Mouse (Mus musculus) CH12.LX (cell line): ENCODE results near the gene Sugp1. TPM values are rescaled to one million over a fixed set of nuclear protein-coding genes. Genes with fewer than 3 reads are reported as not detected.

Source experiments
- DNase-seq: peaks from one replicate; pipeline ENCODE4 v3.0.0-alpha.2; 2013; ENCODE audit errors: extremely low read depth
- H3K27ac ChIP-seq: 2 replicates; pipeline ENCODE4 v1.5.1; 2012; ENCODE audit warnings: low read depth, mild to moderate bottlenecking, control low read depth, moderate library complexity; ENCODE audit not compliant: insufficient read depth
- H3K27me3 ChIP-seq: replicated peaks from 2 replicates; pipeline ENCODE3; 2012; ENCODE audit warnings: inconsistent platforms
- H3K36me3 ChIP-seq, 2 experiments: replicated peaks in 1 of 2; 2 replicates each; pipeline versions ENCODE3 to v1.6.1; 2012; ENCODE audit warnings: inconsistent platforms in 1 of 2, low read length in 1 of 2, mild to moderate bottlenecking in 1 of 2, mixed read lengths in 1 of 2, moderate library complexity in 1 of 2; ENCODE audit not compliant: control insufficient read depth in 1 of 2, insufficient read depth in 1 of 2
- H3K4me1 ChIP-seq, 2 experiments: 2 replicates each; pipeline ENCODE4 v1.6.1; 2012; ENCODE audit warnings: inconsistent platforms in 1 of 2, moderate library complexity in 1 of 2; ENCODE audit not compliant: insufficient read depth in 2 of 2, control insufficient read depth in 1 of 2
- H3K4me2 ChIP-seq: 2 replicates; pipeline ENCODE4 v1.6.1; 2012; ENCODE audit warnings: low read depth, mild to moderate bottlenecking, control low read depth; ENCODE audit not compliant: poor library complexity, insufficient read depth, severe bottlenecking
- H3K4me3 ChIP-seq, 3 experiments: fragments of 150-350 bp in 1 of 3; sonication (generic) in 1 of 3; replicated peaks in 1 of 3; 2 replicates each; pipeline versions ENCODE3 to v1.5.1; 2011 to 2012; ENCODE audit warnings: low read depth in 2 of 3, low read length in 2 of 3, mild to moderate bottlenecking in 2 of 3, moderate library complexity in 2 of 3, control low read depth in 1 of 3, improper control_type of control experiment in 1 of 3, inconsistent platforms in 1 of 3, mixed read lengths in 1 of 3; ENCODE audit not compliant: poor library complexity in 1 of 3
- H3K79me2 ChIP-seq: replicated peaks from 2 replicates; pipeline ENCODE4 v1.6.1; 2012; ENCODE audit warnings: mild to moderate bottlenecking, moderate library complexity; ENCODE audit not compliant: control insufficient read depth, poor library complexity, insufficient read depth, severe bottlenecking; ENCODE audit errors: extremely low read depth
- H3K9ac ChIP-seq: 2 replicates; pipeline ENCODE4 v1.6.1; 2012; ENCODE audit warnings: low read depth, mild to moderate bottlenecking, control low read depth, moderate library complexity; ENCODE audit not compliant: insufficient read depth
- H3K9me3 ChIP-seq: replicated peaks from 2 replicates; pipeline ENCODE3; 2012; ENCODE audit warnings: low read length, inconsistent platforms, mixed read lengths
- CHD2 ChIP-seq: IDR thresholded peaks from 2 replicates; pipeline ENCODE4 v1.6.1; 2011; ENCODE audit warnings: low read length, improper control_type of control experiment
- CTCF ChIP-seq, 2 experiments: IDR thresholded peaks in 1 of 2; conservative IDR thresholded peaks in 1 of 2; 2 replicates each; pipeline ENCODE4 v1.5.1; 2011 to 2012; ENCODE audit warnings: low read depth in 2 of 2, low read length in 2 of 2, improper control_type of control experiment in 1 of 2, inconsistent platforms in 1 of 2, mild to moderate bottlenecking in 1 of 2, moderate library complexity in 1 of 2
- EP300 ChIP-seq: IDR thresholded peaks from 2 replicates; pipeline ENCODE4 v1.6.1; 2011; ENCODE audit warnings: low read length, improper control_type of control experiment
- HCFC1 ChIP-seq: IDR thresholded peaks from 2 replicates; pipeline ENCODE4 v1.6.1; 2012; ENCODE audit warnings: low read depth, mild to moderate bottlenecking, inconsistent platforms, low read length, improper control_type of control experiment
- IRF4 ChIP-seq: IDR thresholded peaks from 2 replicates; pipeline ENCODE4 v1.6.1; 2014; ENCODE audit warnings: low read depth, mild to moderate bottlenecking, inconsistent platforms, low read length, improper control_type of control experiment
- JUND ChIP-seq: conservative IDR thresholded peaks from 2 replicates; pipeline ENCODE4 v1.6.1; 2011; ENCODE audit warnings: low read depth, low read length, improper control_type of control experiment
- MAZ ChIP-seq: IDR thresholded peaks from 2 replicates; pipeline ENCODE4 v1.6.1; 2012; ENCODE audit warnings: low read depth, mild to moderate bottlenecking, inconsistent platforms, low read length, improper control_type of control experiment, moderate library complexity
- MEF2A ChIP-seq: IDR thresholded peaks from 2 replicates; pipeline ENCODE4 v1.6.1; 2014; ENCODE audit warnings: low read depth, mild to moderate bottlenecking, inconsistent platforms, low read length, improper control_type of control experiment, borderline replicate concordance
- MXI1 ChIP-seq: IDR thresholded peaks from 2 replicates; pipeline ENCODE4 v1.6.1; 2011; ENCODE audit warnings: mild to moderate bottlenecking, low read depth, low read length, improper control_type of control experiment
- MYC ChIP-seq: IDR thresholded peaks from 2 replicates; pipeline ENCODE4 v1.6.1; 2011; ENCODE audit warnings: low read depth, mild to moderate bottlenecking, improper control_type of control experiment, low read length
- PAX5 ChIP-seq: IDR thresholded peaks from 2 replicates; pipeline ENCODE4 v1.6.1; 2012; ENCODE audit warnings: low read length, inconsistent platforms, mixed read lengths
- POLR2A ChIP-seq: IDR thresholded peaks from 2 replicates; pipeline ENCODE4 v1.6.1; 2011; ENCODE audit warnings: low read depth, mild to moderate bottlenecking, improper control_type of control experiment, low read length
- RAD21 ChIP-seq: IDR thresholded peaks from 2 replicates; pipeline ENCODE4 v1.6.1; 2011; ENCODE audit warnings: low read depth, mild to moderate bottlenecking, low read length, improper control_type of control experiment, moderate library complexity
- SIN3A ChIP-seq: IDR thresholded peaks from 2 replicates; pipeline ENCODE4 v1.6.1; 2012; ENCODE audit warnings: low read length, improper control_type of control experiment, inconsistent platforms
- TCF12 ChIP-seq: IDR thresholded peaks from 2 replicates; pipeline ENCODE4 v1.6.1; 2014; ENCODE audit warnings: low read depth, mild to moderate bottlenecking, inconsistent platforms, low read length, improper control_type of control experiment
- UBTF ChIP-seq: IDR thresholded peaks from 2 replicates; pipeline ENCODE4 v1.6.1; 2012; ENCODE audit warnings: low read depth, mild to moderate bottlenecking, inconsistent platforms, low read length, improper control_type of control experiment, moderate library complexity
- ZC3H11A ChIP-seq: IDR thresholded peaks from 2 replicates; pipeline ENCODE4 v1.6.1; 2012; ENCODE audit warnings: low read depth, mild to moderate bottlenecking, inconsistent platforms, low read length, improper control_type of control experiment
- dilution Hi-C: fragments of 300-500 bp; cut with MboI; formaldehyde crosslinking; loops from 2 replicates; pipeline ENCODE4 v1.14.3; 2020; ENCODE audit warnings: low sequenced_read_pairs; ENCODE audit not compliant: extremely low pct_unique_long_range_greater_than_20kb, extremely low pct_ligation_motif_present
- in situ Hi-C: fragments of 300-500 bp; cut with MboI; formaldehyde crosslinking; loops from 3 replicates; pipeline ENCODE4 v1.14.3; 2019; ENCODE audit warnings: low sequenced_read_pairs, low pct_ligation_motif_present, low pct_unique_long_range_greater_than_20kb, mixed read lengths
- polyA plus RNA-seq: library from polyadenylated mRNA; unstranded; fragments of >175 nt; gene quantifications from 2 replicates; pipeline ENCODE4 v1.2.1, GENCODE M21; 2012; ENCODE audit warnings: low read depth; ENCODE audit not compliant: insufficient read length
- total RNA-seq, 2 experiments: library from RNA; depleted of rRNA; stranded (reverse); fragments of 300-350 nt in 1 of 2; fragments of >200 nt in 1 of 2; gene quantifications; 2 replicates each; pipeline ENCODE4 v1.2.3; 2012 to 2014

Gene Sugp1
- total and polyA plus RNA-seq, 3 experiments: 5.3 to 43.9 (median 21.8) TPM

DNA sequence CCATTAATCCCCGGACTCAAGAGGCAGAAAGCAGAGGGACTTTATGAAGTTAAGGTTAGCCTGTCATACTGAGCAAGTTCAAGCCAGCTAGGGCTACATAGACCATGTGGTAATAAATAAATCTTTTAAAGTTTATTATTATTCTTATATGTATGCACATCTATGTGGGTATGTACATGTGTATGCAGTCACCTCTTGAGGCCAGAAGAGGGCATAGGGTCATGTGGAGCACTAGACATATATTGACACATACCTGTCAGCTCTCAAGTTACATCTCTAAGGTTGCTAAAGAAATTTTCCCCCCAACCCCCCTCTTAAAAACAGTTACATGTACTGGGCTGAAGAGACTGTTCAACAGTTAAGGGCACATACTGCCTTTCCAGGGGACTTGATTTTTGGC is 29.9 kb upstream of the Sugp1 start:
- no peak for DNase-seq
- H3K9ac ChIP-seq: no peak overlapping the region
- TF ChIP-seq CHD2: no peak
- peak in 1 of 2 experiments; percentile 26; a peak in 2 of 4 replicates for TF ChIP-seq CTCF (conservative IDR thresholded peaks at IDR 0.05 in 1 of 2, IDR thresholded peaks at IDR 0.05 in 1 of 2; ENCODE audit: low read depth in 2 of 2, low read length in 2 of 2)
- TF ChIP-seq, all 38 proteins: peak for 1
- Histone ChIP-seq H3K36me3 (peaks cover 12 to 39% of the 10 kb centered on the region in 2 experiments), H3K4me1 (peaks cover 0 to 6% of the 10 kb centered on the region in 2 experiments; a peak in 2 of 4 replicates), H3K27ac (no peak overlapping the region), H3K9me3 (no peaks in the 10 kb centered on the region), H3K4me3 (no peak overlapping the region), H3K4me2 (no peak overlapping the region), H3K79me2 (no peaks in the 10 kb centered on the region), H3K27me3 (no peaks in the 10 kb centered on the region)
- dilution Hi-C loops (no loop called here), in situ Hi-C loops (no loop called here)

DNA sequence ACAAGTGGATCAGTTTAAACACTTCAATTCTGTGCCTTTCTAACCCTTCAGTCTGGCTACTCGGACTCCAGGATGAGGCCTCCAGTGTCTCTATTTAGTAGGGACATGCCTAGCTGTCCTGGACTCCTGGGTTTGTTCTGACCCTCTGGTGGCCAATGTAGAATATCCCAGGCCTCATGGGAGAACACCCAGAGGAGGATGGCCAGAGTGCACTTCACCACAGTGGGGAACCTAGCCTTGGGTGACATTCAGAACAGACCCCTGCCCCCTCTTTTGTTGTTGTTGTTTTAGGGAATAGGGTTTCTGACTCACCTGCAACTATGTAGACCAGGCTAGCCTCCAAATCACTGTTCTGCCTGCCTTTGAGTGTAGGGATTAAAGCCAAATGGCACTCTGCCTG is 27.6 kb upstream of the Sugp1 start:
- Histone ChIP-seq H3K9ac (no peak overlapping the region), H3K4me3 (no peak overlapping the region), H3K27me3 (no peaks in the 10 kb centered on the region), H3K4me2 (no peak overlapping the region), H3K9me3 (no peaks in the 10 kb centered on the region), H3K4me1 (peaks cover 0 to 6% of the 10 kb centered on the region in 2 experiments; a peak in 2 of 4 replicates), H3K27ac (no peak overlapping the region), H3K36me3 (peaks cover 31 to 61% of the 10 kb centered on the region in 2 experiments), H3K79me2 (no peaks in the 10 kb centered on the region)
- in situ Hi-C loops: no loop called here
- dilution Hi-C loops: no loop called here
- TF ChIP-seq ZC3H11A (no peak), PAX5 (no peak), EP300 (no peak), MXI1 (no peak), MYC (no peak), JUND (no peak), TCF12 (no peak), MAZ (no peak), UBTF (no peak), MEF2A (no peak), SIN3A (no peak), HCFC1 (no peak), POLR2A (no peak), RAD21 (no peak), IRF4 (no peak)
- DNase-seq: no peak
